Mouse (Mus musculus) T-cell, adult 2 months (primary cell): ENCODE results near the gene Vmn1r225.
"Not testable (repeated sequence)": the region's sequence is repeated elsewhere in the genome, so short reads cannot be mapped to it uniquely, and the experiment has no call there.

Experiments
- DNase-seq: peaks from one replicate; pipeline ENCODE4 v3.0.0; 2022; ENCODE audit warnings: low spot score

Vmn1r225 gene

GRCm38 (mm10) chr17:20497858-20498257 is at the start of gene Vmn1r225:
Gene Vmn1r225 (plus strand): TSS chr17:20498158.
- DNase-seq, result no peak

- no peak for DNase-seq
Measured at GRCm38 (mm10) chr17:20473311-20473710, 24.6 kb upstream of the Vmn1r225 start.

GRCm38 (mm10) chr17:20481231-20481630 is 16.7 kb upstream of the Vmn1r225 start, which contains the start of gene Vmn2r108:
Gene Vmn2r108 (minus strand): TSS chr17:20481331.
- DNase-seq, result no peak

- DNase-seq, result not testable (repeated sequence)
Measured at GRCm38 (mm10) chr17:20508247-20508646, 10.3 kb downstream of the Vmn1r225 start.
